Mouse (Mus musculus): ENCODE measurements at regions not wholly inside any gene's neighbourhood (a gene's known extent, or its start where the extent isn't known, plus 50 kb on each side); places are given as distances from the start of the nearest gene placed in this dataset.

GRCm38 (mm10) chr12:27062511-27063264 is 279.7 kb downstream of the Sox11 start:
- DNase-seq (ENCODE audit: low read depth in 1 of 2, low spot score in 2 of 2): no peak

- DNase-seq (ENCODE audit: low read depth in 1 of 2, low spot score in 2 of 2): no peak
Observed at GRCm38 (mm10) chr12:27062061-27062461, 280.3 kb downstream of the Sox11 start.

- DNase-seq (ENCODE audit: low read depth in 1 of 2, low spot score in 2 of 2): no peak
Observed at GRCm38 (mm10) chr12:27060899-27061762, 281.2 kb downstream of the Sox11 start.

- DNase-seq (ENCODE audit: low read depth in 1 of 2, low spot score in 2 of 2): no peak
Observed at GRCm38 (mm10) chr12:27059885-27060284, 282.5 kb downstream of the Sox11 start.

GRCm38 (mm10) chr12:27054411-27054810 is 288.0 kb downstream of the Sox11 start:
- DNase-seq (ENCODE audit: low read depth in 1 of 2, low spot score in 2 of 2): no peak

- DNase-seq (ENCODE audit: low read depth in 1 of 2, low spot score in 2 of 2): no peak
Observed at GRCm38 (mm10) chr12:27037922-27038321, 304.5 kb downstream of the Sox11 start.

GRCm38 (mm10) chr12:27019751-27020150 is 322.6 kb downstream of the Sox11 start:
- no peak for DNase-seq (ENCODE audit: low read depth in 1 of 2, low spot score in 2 of 2)

GRCm38 (mm10) chr12:27018366-27018765 is 324.0 kb downstream of the Sox11 start:
- no peak for DNase-seq (ENCODE audit: low read depth in 1 of 2, low spot score in 2 of 2)

- DNase-seq (ENCODE audit: low read depth in 1 of 2, low spot score in 2 of 2): no peak
Observed at GRCm38 (mm10) chr12:26999287-26999686, 343.1 kb downstream of the Sox11 start.

GRCm38 (mm10) chr12:26976284-26977065 is 365.9 kb downstream of the Sox11 start:
- no peak for DNase-seq (ENCODE audit: low read depth in 1 of 2, low spot score in 2 of 2)

- no peak for DNase-seq (ENCODE audit: low read depth in 1 of 2, low spot score in 2 of 2)
Observed at GRCm38 (mm10) chr12:26972495-26973113, 369.8 kb downstream of the Sox11 start.

- no peak for DNase-seq (ENCODE audit: low read depth in 1 of 2, low spot score in 2 of 2)
Observed at GRCm38 (mm10) chr12:26967018-26967737, 375.2 kb downstream of the Sox11 start.

GRCm38 (mm10) chr12:26963917-26964316 is 378.5 kb downstream of the Sox11 start:
- DNase-seq (ENCODE audit: low read depth in 1 of 2, low spot score in 2 of 2): no peak

GRCm38 (mm10) chr12:26939831-26940230 is 402.5 kb downstream of the Sox11 start:
- no peak for DNase-seq (ENCODE audit: low read depth in 1 of 2, low spot score in 2 of 2)

- DNase-seq (ENCODE audit: low read depth in 1 of 2, low spot score in 2 of 2): no peak
Observed at GRCm38 (mm10) chr12:26937836-26938235, 404.5 kb downstream of the Sox11 start.

- no peak for DNase-seq (ENCODE audit: low read depth in 1 of 2, low spot score in 2 of 2)
Observed at GRCm38 (mm10) chr12:26936696-26937458, 405.5 kb downstream of the Sox11 start.

- no peak for DNase-seq (ENCODE audit: low read depth in 1 of 2, low spot score in 2 of 2)
Observed at GRCm38 (mm10) chr12:26930155-26930867, 412.1 kb downstream of the Sox11 start.

GRCm38 (mm10) chr12:26906126-26906525 is 436.2 kb downstream of the Sox11 start:
- DNase-seq (ENCODE audit: low read depth in 1 of 2, low spot score in 2 of 2): no peak

GRCm38 (mm10) chr12:26903894-26904272 is 434.9 kb downstream of the Cmpk2 start:
- DNase-seq (ENCODE audit: low read depth in 1 of 2, low spot score in 2 of 2): no peak

Data from monocyte, adult 2 months (primary cell).